9 mouse cellular contexts compared by ENCODE assay signal in the genomic region with DNA sequence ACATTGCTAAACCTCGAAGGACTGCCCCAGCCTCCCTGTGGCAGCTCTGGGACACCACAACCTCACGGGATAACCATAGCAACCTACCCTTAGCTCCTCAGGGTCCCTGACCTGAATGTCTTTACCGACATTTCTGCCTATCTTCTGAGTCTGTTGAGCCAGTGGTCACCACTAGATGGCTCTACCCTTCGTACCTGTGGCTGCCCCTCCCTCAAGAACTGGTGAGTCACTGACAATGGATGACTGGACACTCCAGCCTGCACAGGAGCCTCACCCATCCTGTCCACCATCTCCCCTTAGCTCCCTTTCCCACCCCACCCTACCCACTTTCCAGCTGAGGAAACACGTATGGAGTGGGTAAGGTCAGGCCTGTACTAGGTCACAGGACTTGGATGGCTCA. TPM values are rescaled to one million over a fixed set of nuclear protein-coding genes. Genes with fewer than 3 reads are reported as not detected.
DNase-seq lines count a peak whose midpoint lies in the region; ATAC-seq lines count a peak whose summit lies in the region.
"Had no signal": no experiment of that assay in that cellular context is flagged by ENCODE, and none has a peak within 500 bp of the region (broad histone marks: within the 10 kb centered on the region; RNA-seq: fewer than 3 reads in every experiment).

No protein-coding gene starts in this region.

- H3K9ac ChIP-seq in kidney, embryonic 15.5 days: no peak overlapping the region
- H3K9ac ChIP-seq: limb, embryonic 15.5 days had no signal

- no peaks in the 10 kb centered on the region for H3K9me3 ChIP-seq in kidney, embryonic 15.5 days (replicated peaks)
- H3K9me3 ChIP-seq: limb, embryonic 15.5 days had no signal

- H3K36me3 ChIP-seq in kidney, embryonic 15.5 days: no peaks in the 10 kb centered on the region
- H3K36me3 ChIP-seq: limb, embryonic 15.5 days had no signal

- DNase-seq in adrenal gland, adult (ENCODE audit: inconsistent age in 2 of 2, low spot score in 1 of 2): peak; percentile 16 to 66
- DNase-seq in adrenal gland, adult 8-10 months: no peak
- DNase-seq in kidney, adult 8-10 months: no peak
- peak; percentile 31 for DNase-seq in urinary bladder, postnatal 14 days (ENCODE audit: low spot score)
- DNase-seq in urinary bladder, adult 18-20 months (ENCODE audit: low spot score in 2 of 2): no peak
- no peak for DNase-seq in frontal cortex, postnatal 36 days (ENCODE audit: low spot score in 2 of 2)
- no peak for DNase-seq in urinary bladder, postnatal 10 days (ENCODE audit: low spot score)

- no peak overlapping the region for H3K4me2 ChIP-seq in kidney, embryonic 15.5 days
- H3K4me2 ChIP-seq: limb, embryonic 15.5 days had no signal

- H3K4me1 ChIP-seq in kidney, embryonic 15.5 days: 0 out of 2 replicates have a peak, but pooled peaks cover 4% of the 10 kb centered on the region

- ATAC-seq in kidney, embryonic 15.5 days (replicated peaks; ENCODE audit: low FRiP score): 0 out of 2 replicates have a peak, but pooled peaks have one; percentile 10

- no peak overlapping the region for H3K4me3 ChIP-seq in kidney, embryonic 15.5 days (replicated peaks)
- H3K4me3 ChIP-seq: limb, embryonic 15.5 days had no signal

- H3K27me3 ChIP-seq in kidney, embryonic 15.5 days: peaks cover 64% of the 10 kb centered on the region

- no peak overlapping the region for H3K27ac ChIP-seq in kidney, embryonic 15.5 days
- H3K27ac ChIP-seq: limb, embryonic 15.5 days had no signal

- 23% methylated on average over 5 of the region's 5 CpGs for WGBS in kidney, embryonic 15.5 days

RNA-seq across cellular contexts. Expression of gene Begain, which starts 23.5 kb away (rescaled TPM):
- total RNA-seq in adrenal gland, adult 8-10 months (2022): 1 to 10 TPM; 2.4 to 8.2 (median 4.5) TPM
- polyA plus RNA-seq in kidney, embryonic 15.5 days (2015; fragmentation: Nextera tagmentation; extraction: Ambion mirVana): 3.4 and 4.6 TPM in 2 replicates

Comparison
In these comparisons a context has a peak if more than half of its experiments do, and no peak if none do; other contexts are left out.
1. DNase-seq: peak in adrenal gland, adult (2 of 2) and urinary bladder, postnatal 14 days (single experiment); none in adrenal gland, adult 8-10 months (single experiment), kidney, adult 8-10 months (0 of 2), urinary bladder, adult 18-20 months (0 of 2), frontal cortex, postnatal 36 days (0 of 2) and urinary bladder, postnatal 10 days (single experiment).